Mouse (Mus musculus) hindbrain, embryonic 10.5 days (tissue): ENCODE results near the gene Myh9. TPM values are rescaled to one million over a fixed set of nuclear protein-coding genes. Genes with fewer than 3 reads are reported as not detected.
"Not testable (repeated sequence)": the region's sequence is repeated elsewhere in the genome, so short reads cannot be mapped to it uniquely, and the experiment has no call there.

Experiments
- DNase-seq: peaks from one replicate; pipeline ENCODE4 v3.0.0-alpha.2; 2017; ENCODE audit warnings: low spot score
- H3K27ac ChIP-seq: fragments of 300-500 bp; sonication (generic); 2 replicates; pipeline ENCODE4 v1.5.1; 2016; ENCODE audit warnings: mild to moderate bottlenecking, moderate library complexity
- H3K27me3 ChIP-seq: fragments of 300-500 bp; sonication (generic); 2 replicates; pipeline ENCODE4 v1.6.1; 2016; ENCODE audit warnings: mild to moderate bottlenecking; ENCODE audit not compliant: poor library complexity, insufficient read depth, severe bottlenecking
- H3K36me3 ChIP-seq: fragments of 300-500 bp; sonication (generic); 2 replicates; pipeline ENCODE4 v1.6.1; 2016; ENCODE audit warnings: mild to moderate bottlenecking, moderate library complexity
- H3K4me1 ChIP-seq: fragments of 300-500 bp; sonication (generic); replicated peaks from 2 replicates; pipeline ENCODE4 v1.6.1; 2016; ENCODE audit warnings: mild to moderate bottlenecking
- H3K4me3 ChIP-seq: fragments of 300-500 bp; sonication (generic); 2 replicates; pipeline ENCODE4 v1.5.1; 2016; ENCODE audit warnings: mild to moderate bottlenecking, moderate library complexity
- H3K9me3 ChIP-seq: fragments of 300-500 bp; sonication (generic); 2 replicates; pipeline ENCODE4 v1.6.1; 2016; ENCODE audit warnings: mild to moderate bottlenecking, moderate library complexity
- WGBS: fragments of 180-500 bp; shearing (Covaris S2); methylation state at CpG from one replicate; pipeline ENCODE4 v1.1.7; 2016; 5-methylcytosine and 5-hydroxymethylcytosine counted together
- polyA plus RNA-seq: library from polyadenylated mRNA; unstranded; fragments of >200 nt; fragmentation: Nextera tagmentation; extraction: Ambion mirVana; gene quantifications from 2 replicates; pipeline ENCODE4 v1.2.1, GENCODE M21; 2016

Gene Myh9
- polyA plus RNA-seq, 1 experiment from 2014 or later: 32.7 TPM

DNA sequence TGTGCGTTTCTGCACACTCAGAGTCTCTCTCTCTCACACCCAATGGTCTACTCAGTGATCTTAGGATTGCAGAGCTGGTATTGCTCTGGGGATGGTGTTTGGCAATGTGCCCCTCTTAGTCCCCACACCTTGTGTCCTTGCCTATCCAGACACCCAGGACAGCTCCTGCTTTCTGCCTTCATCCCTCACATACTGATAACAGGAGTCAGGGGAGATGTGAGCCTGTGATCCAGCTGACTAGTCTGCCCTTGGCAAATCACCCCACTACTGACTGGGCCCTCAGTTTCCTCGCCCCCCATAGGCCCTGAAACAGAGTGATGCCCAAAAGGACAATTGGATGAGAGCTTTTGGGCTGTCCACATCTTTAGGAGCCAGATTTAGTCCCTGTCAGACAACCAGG, 85.9 kb downstream of the Myh9 start:
- H3K9me3 ChIP-seq: no peaks in the 10 kb centered on the region
- WGBS: 77% methylated on average over 2 of the region's 2 CpGs
- 0 out of 2 replicates have a peak, but pooled peaks cover 6% of the 10 kb centered on the region for H3K4me1 ChIP-seq
- DNase-seq: no peak
- H3K27me3 ChIP-seq: no peaks in the 10 kb centered on the region
- H3K4me3 ChIP-seq: no peak overlapping the region
- peaks cover 16% of the 10 kb centered on the region for H3K36me3 ChIP-seq
- H3K27ac ChIP-seq: no peak overlapping the region

GRCm38 (mm10) chr15:77755132-77755531, 86.8 kb downstream of the Myh9 start:
- no peak for DNase-seq
- H3K4me1 ChIP-seq: 0 out of 2 replicates have a peak, but pooled peaks cover 6% of the 10 kb centered on the region
- H3K27me3 ChIP-seq: no peaks in the 10 kb centered on the region
- no peak overlapping the region for H3K27ac ChIP-seq
- H3K4me3 ChIP-seq: no peak overlapping the region
- H3K36me3 ChIP-seq: peaks cover 7% of the 10 kb centered on the region
- WGBS: no CpG with 5 or more reads among the region's 2 CpGs
- no peaks in the 10 kb centered on the region for H3K9me3 ChIP-seq

- WGBS: 62% methylated on average over 11 of the region's 11 CpGs
- Histone ChIP-seq H3K27ac (no peak overlapping the region), H3K4me3 (no peak overlapping the region), H3K27me3 (no peaks in the 10 kb centered on the region), H3K9me3 (no peaks in the 10 kb centered on the region), H3K36me3 (no peaks in the 10 kb centered on the region), H3K4me1 (0 out of 2 replicates have a peak, but pooled peaks cover 6% of the 10 kb centered on the region)
- DNase-seq: no peak
These were observed 89.5 kb downstream of the Myh9 start for GRCm38 (mm10) chr15:77752443-77752842.

DNA sequence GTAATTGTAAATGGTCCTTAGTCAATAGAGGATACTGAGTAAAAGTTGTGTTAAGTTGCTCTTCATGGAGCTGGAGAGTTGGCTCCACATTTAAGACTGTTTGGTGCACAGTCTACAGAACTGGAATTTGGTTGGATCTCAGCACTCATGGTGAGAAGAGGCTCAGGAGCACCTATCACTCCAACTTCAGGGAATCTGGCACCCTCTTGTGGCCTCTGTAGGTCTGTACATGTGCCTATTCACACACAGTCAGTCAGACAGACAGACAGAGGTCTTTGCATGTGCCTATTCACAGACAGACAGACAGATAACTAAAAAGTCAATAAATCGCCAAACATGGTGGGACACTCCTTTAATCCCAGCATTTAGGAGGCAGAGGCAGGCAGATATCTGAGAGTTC, 91.5 kb downstream of the Myh9 start:
- H3K9me3 ChIP-seq: no peaks in the 10 kb centered on the region
- 0 out of 2 replicates have a peak, but pooled peaks cover 6% of the 10 kb centered on the region for H3K4me1 ChIP-seq
- no peak overlapping the region for H3K4me3 ChIP-seq
- no peaks in the 10 kb centered on the region for H3K27me3 ChIP-seq
- DNase-seq: no peak
- H3K36me3 ChIP-seq: no peaks in the 10 kb centered on the region
- no peak overlapping the region for H3K27ac ChIP-seq
- WGBS: 29% methylated on average over 1 of the region's 1 CpGs

- no peaks in the 10 kb centered on the region for H3K36me3 ChIP-seq
- no peaks in the 10 kb centered on the region for H3K9me3 ChIP-seq
- DNase-seq: no peak
- no peak overlapping the region for H3K27ac ChIP-seq
- no peaks in the 10 kb centered on the region for H3K27me3 ChIP-seq
- WGBS: 91% methylated on average over 10 of the region's 10 CpGs
- H3K4me1 ChIP-seq: 0 out of 2 replicates have a peak, but pooled peaks cover 6% of the 10 kb centered on the region
- H3K4me3 ChIP-seq: no peak overlapping the region
These were observed 92.3 kb downstream of the Myh9 start for GRCm38 (mm10) chr15:77749717-77750116.

GRCm38 (mm10) chr15:77748414-77748813, 93.6 kb downstream of the Myh9 start:
- Histone ChIP-seq H3K27ac (no peak overlapping the region), H3K4me3 (no peak overlapping the region), H3K27me3 (no peaks in the 10 kb centered on the region), H3K9me3 (no peaks in the 10 kb centered on the region), H3K4me1 (0 out of 2 replicates have a peak, but pooled peaks cover 6% of the 10 kb centered on the region), H3K36me3 (no peaks in the 10 kb centered on the region)
- no peak for DNase-seq
- WGBS: 95% methylated on average over 3 of the region's 3 CpGs

DNA sequence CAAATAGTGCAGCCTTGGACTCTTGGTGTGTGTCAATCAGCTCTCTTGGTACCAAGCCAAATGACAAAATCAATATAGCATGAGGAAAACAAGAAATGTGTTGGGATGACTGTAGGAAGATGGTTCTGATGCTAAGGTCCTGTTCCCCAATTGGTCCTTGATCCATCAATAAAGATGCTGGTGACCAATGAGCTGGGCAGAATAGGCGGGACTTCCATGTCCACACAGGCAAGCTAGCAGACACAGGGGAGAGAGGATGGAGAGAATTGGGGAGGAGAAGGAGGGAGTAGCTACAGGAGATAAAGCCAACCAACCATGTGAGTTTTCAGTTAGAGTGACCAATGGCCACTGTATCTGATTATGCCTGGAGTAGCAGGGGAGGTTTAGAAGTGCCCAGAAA, 95.6 kb downstream of the Myh9 start:
- Histone ChIP-seq H3K9me3 (no peaks in the 10 kb centered on the region), H3K27ac (no peak overlapping the region), H3K27me3 (no peaks in the 10 kb centered on the region), H3K4me3 (no peak overlapping the region), H3K36me3 (no peaks in the 10 kb centered on the region), H3K4me1 (no peaks in the 10 kb centered on the region)
- 91% methylated on average over 1 of the region's 1 CpGs for WGBS
- no peak for DNase-seq

DNA sequence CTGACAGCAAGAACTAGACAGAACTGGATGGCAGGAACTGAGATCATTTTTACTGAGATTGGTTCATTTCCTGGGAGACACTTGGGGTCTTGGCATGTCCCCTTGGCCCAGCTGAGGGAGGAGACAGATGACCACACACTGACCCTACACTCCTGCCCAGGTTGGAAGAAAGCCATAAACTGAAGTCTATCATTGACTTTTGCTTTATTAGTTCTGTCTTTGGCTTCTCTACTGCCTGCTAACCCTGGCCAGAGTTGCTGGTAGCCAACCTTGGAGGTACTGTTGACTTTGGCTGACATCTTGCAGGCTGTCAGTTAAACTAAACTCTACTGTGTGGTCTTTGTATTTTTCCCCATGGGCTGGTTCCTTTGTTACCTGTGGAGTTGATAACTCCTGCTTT, 96.9 kb downstream of the Myh9 start:
- Histone ChIP-seq H3K27me3 (no peaks in the 10 kb centered on the region), H3K9me3 (no peaks in the 10 kb centered on the region), H3K27ac (no peak overlapping the region), H3K36me3 (no peaks in the 10 kb centered on the region), H3K4me3 (no peak overlapping the region), H3K4me1 (no peaks in the 10 kb centered on the region)
- no peak for DNase-seq

DNA sequence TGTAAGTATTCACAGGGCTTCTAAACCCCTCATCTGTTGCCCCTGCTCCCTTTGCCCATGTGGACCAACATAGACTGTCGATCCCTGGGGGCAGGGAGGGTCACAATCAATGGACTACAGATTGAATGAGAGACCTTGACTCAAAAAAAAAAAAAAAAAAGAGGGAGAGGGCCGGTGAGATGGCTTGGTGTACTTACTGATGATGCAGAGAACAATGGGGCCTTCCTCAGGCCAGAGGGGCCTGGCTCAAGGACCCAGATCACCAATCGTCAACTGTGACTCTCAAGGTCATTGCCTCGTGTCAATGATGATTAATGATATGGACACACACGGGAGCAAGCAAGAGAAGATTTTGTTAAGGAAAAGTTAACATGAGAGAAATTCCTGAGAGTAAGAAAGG, 97.3 kb downstream of the Myh9 start:
- Histone ChIP-seq H3K4me3 (no peak overlapping the region), H3K9me3 (no peaks in the 10 kb centered on the region), H3K36me3 (no peaks in the 10 kb centered on the region), H3K27me3 (no peaks in the 10 kb centered on the region), H3K4me1 (no peaks in the 10 kb centered on the region), H3K27ac (no peak overlapping the region)
- DNase-seq: no peak
- 46% methylated on average over 5 of the region's 5 CpGs for WGBS

DNA sequence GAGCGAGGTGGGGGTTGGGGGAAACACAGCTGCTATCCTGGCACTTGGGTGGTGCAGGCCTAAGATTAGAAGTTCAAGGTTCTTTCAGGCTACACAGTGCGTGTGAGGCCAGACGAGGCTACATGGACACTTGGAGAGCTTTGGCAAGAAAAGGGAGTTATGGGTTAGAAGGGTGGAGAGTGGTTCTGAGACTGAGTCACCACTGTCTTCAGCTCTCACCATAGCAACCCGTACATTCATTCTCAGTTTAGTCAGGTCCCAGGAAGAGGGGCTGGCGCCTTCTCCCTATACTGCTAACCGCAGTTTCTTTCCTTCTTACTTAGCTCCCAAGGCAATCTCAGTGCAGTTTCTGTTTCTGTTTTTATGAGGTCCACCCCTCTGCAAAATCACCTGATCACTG, 100.4 kb downstream of the Myh9 start:
- not testable (repeated sequence) for H3K27me3 ChIP-seq, H3K4me3 ChIP-seq, H3K4me1 ChIP-seq, DNase-seq, H3K36me3 ChIP-seq, H3K9me3 ChIP-seq, H3K27ac ChIP-seq
- WGBS: 91% methylated on average over 6 of the region's 6 CpGs

DNA sequence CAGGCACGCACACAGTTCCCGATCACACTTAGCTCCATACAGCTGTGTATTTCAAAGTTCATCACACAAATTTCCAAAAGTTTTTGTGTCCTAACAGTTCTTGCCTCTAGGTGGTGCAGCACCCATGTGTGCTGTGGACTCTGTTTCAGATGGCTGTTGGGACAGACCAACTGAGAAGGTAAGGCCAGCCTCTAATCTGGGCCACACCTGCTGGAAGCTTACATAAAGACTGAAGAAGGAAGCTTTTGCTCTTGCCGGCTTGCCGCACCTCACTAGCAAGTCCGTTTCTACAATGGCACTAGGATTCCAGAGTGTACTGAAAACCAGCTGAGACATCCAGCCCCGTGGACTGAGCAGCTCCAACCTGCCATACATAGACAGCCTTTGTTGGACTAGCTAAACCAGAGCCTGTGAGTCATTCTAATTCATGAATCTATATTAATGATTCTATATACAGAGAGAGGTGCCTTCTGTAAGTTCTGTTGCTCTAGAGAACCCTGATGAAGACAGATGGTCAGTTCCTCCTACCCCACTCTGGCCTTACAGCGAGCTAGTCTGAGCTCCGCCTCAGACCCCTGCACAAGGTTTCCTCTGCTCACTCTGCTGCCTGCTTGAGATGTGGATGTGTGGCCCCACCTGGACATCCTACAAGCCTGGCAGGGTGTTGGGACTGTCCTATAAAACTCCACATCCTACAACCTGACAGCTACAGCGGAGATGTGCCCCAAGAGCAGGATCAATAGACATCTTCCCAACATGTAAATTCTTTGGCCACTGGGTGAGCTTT, 101.3 kb downstream of the Myh9 start:
- WGBS: 79% methylated on average over 9 of the region's 9 CpGs
- Histone ChIP-seq H3K27ac (no peak overlapping the region), H3K9me3 (no peaks in the 10 kb centered on the region), H3K27me3 (no peaks in the 10 kb centered on the region), H3K4me3 (no peak overlapping the region), H3K36me3 (no peaks in the 10 kb centered on the region), H3K4me1 (no peaks in the 10 kb centered on the region)
- no peak for DNase-seq

GRCm38 (mm10) chr15:77733903-77734302, 108.1 kb downstream of the Myh9 start:
- H3K36me3 ChIP-seq, H3K4me1 ChIP-seq, DNase-seq, H3K4me3 ChIP-seq, H3K9me3 ChIP-seq, H3K27me3 ChIP-seq, H3K27ac ChIP-seq: not testable (repeated sequence)
- 67% methylated on average over 4 of the region's 4 CpGs for WGBS

- H3K27me3 ChIP-seq, H3K36me3 ChIP-seq, H3K4me3 ChIP-seq, DNase-seq, H3K9me3 ChIP-seq, H3K27ac ChIP-seq, H3K4me1 ChIP-seq: not testable (repeated sequence)
- WGBS: 91% methylated on average over 8 of the region's 8 CpGs
These were observed 108.6 kb downstream of the Myh9 start for GRCm38 (mm10) chr15:77733380-77733779.

GRCm38 (mm10) chr15:77732851-77733250, 109.1 kb downstream of the Myh9 start:
- H3K4me1 ChIP-seq, DNase-seq, H3K9me3 ChIP-seq, H3K4me3 ChIP-seq, H3K27ac ChIP-seq, H3K36me3 ChIP-seq, H3K27me3 ChIP-seq: not testable (repeated sequence)
- whole genome bisulfite sequencing: 79% methylated on average over 10 of the region's 10 CpGs
